Mouse (Mus musculus) liver, postnatal 0 days (tissue): ENCODE data around the gene Ccdc138. TPM values are rescaled to one million over a fixed set of nuclear protein-coding genes. Genes with fewer than 3 reads are reported as not detected.

Experiments used
- ATAC-seq: fragments of 200-750 bp; cut with Nextera tagmentation; 2 replicates; pipeline ENCODE4 v1.8.0; 2017; ENCODE audit warnings: mild to moderate bottlenecking, moderate library complexity
- DNase-seq: peaks from one replicate; pipeline ENCODE4 v3.0.0-alpha.2; 2016
- H3K27ac ChIP-seq: fragments of 300-500 bp; sonication (generic); 2 replicates; pipeline ENCODE4 v1.5.1; 2014; ENCODE audit warnings: antibody characterized with exemption, moderate library complexity, mild to moderate bottlenecking, low read depth
- H3K27me3 ChIP-seq: fragments of 300-500 bp; sonication (generic); 2 replicates; pipeline ENCODE4 v1.6.1; 2014; ENCODE audit warnings: low read length, control low read depth, mixed read lengths; ENCODE audit not compliant: insufficient read depth
- H3K36me3 ChIP-seq: fragments of 300-500 bp; sonication (generic); replicated peaks from 2 replicates; pipeline ENCODE4 v1.6.1; 2014; ENCODE audit warnings: mild to moderate bottlenecking, control low read depth, low read length, moderate library complexity, mixed read lengths; ENCODE audit not compliant: insufficient read depth
- H3K4me1 ChIP-seq: fragments of 300-500 bp; sonication (generic); 2 replicates; pipeline ENCODE4 v1.6.1; 2014; ENCODE audit warnings: antibody characterized with exemption, mild to moderate bottlenecking, control low read depth; ENCODE audit not compliant: insufficient read depth
- H3K4me2 ChIP-seq: fragments of 300-500 bp; sonication (generic); 2 replicates; pipeline ENCODE4 v1.6.1; 2014; ENCODE audit warnings: low read depth, mild to moderate bottlenecking, low read length, moderate library complexity, mixed read lengths
- H3K4me3 ChIP-seq: fragments of 300-500 bp; sonication (generic); 2 replicates; pipeline ENCODE4 v1.5.1; 2014; ENCODE audit warnings: low read depth, low read length
- H3K9ac ChIP-seq: fragments of 300-500 bp; sonication (generic); replicated peaks from 2 replicates; pipeline ENCODE4 v1.6.1; 2014; ENCODE audit warnings: mild to moderate bottlenecking, moderate library complexity
- H3K9me3 ChIP-seq: fragments of 300-500 bp; sonication (generic); 2 replicates; pipeline ENCODE4 v1.6.1; 2016; ENCODE audit warnings: mild to moderate bottlenecking, control low read depth, low read length, mixed read lengths
- CTCF ChIP-seq: sonication (generic); IDR thresholded peaks from 2 replicates; pipeline ENCODE4 v1.5.1; 2016; ENCODE audit warnings: antibody characterized with exemption, low read depth
- EP300 ChIP-seq: IDR thresholded peaks from 2 replicates; pipeline ENCODE4 v1.6.1; 2016; ENCODE audit warnings: antibody characterized with exemption, low read depth, mild to moderate bottlenecking
- WGBS: fragments of 180-500 bp; shearing (Covaris S2); extraction: QIAGEN DNeasy Blood & Tissue Kit; methylation state at CpG from one replicate; pipeline ENCODE4 v1.1.7; 2014; ENCODE audit not compliant: insufficient replicate concordance; 5-methylcytosine and 5-hydroxymethylcytosine counted together
- polyA plus RNA-seq: library from polyadenylated mRNA; unstranded; fragments of >200 nt; fragmentation: Nextera tagmentation; extraction: Ambion mirVana; gene quantifications from 2 replicates; pipeline ENCODE4 v1.2.1, GENCODE M21; 2015

Ccdc138 gene
- polyA plus RNA-seq: 1.7 TPM in 2 replicates

GRCm38 (mm10) chr10:58497320-58498284, at the start of gene Ccdc138:
Ccdc138 (plus strand) TSS chr10:58497948.
- H3K36me3 ChIP-seq: peaks cover 21% of the 10 kb centered on the region
- ATAC-seq: peak; percentile 99
- peak within 1 kb of the TSS; percentile 46 for H3K9ac ChIP-seq
- WGBS: 3% methylated on average over 50 of the region's 50 CpGs
- H3K27ac ChIP-seq: peak within 1 kb of the TSS; percentile 79
- no peaks in the 10 kb centered on the region for H3K9me3 ChIP-seq
- peak; percentile 95 for DNase-seq
- H3K4me3 ChIP-seq: peak within 1 kb of the TSS; percentile 66
- H3K4me1 ChIP-seq: peaks cover 12% of the 10 kb centered on the region; the same call in 1 of the 2 replicates
- no peaks in the 10 kb centered on the region for H3K27me3 ChIP-seq
- peak within 1 kb of the TSS; percentile 75 for H3K4me2 ChIP-seq
- TF ChIP-seq CTCF (peak; percentile 64), EP300 (no peak)

GRCm38 (mm10) chr10:58451575-58451974, 46.2 kb upstream of the Ccdc138 start:
- Histone ChIP-seq H3K4me1 (peaks cover 7% of the 10 kb centered on the region), H3K4me2 (no peak overlapping the region), H3K27ac (peak overlapping the region; percentile 19), H3K36me3 (peaks cover 39% of the 10 kb centered on the region), H3K27me3 (no peaks in the 10 kb centered on the region), H3K9ac (no peak overlapping the region), H3K9me3 (no peaks in the 10 kb centered on the region), H3K4me3 (no peak overlapping the region)
- ATAC-seq: no peak
- no peak for DNase-seq
- no peak for TF ChIP-seq CTCF
- TF ChIP-seq EP300: no peak

- TF ChIP-seq EP300 (peak; percentile 93), CTCF (no peak)
- peaks cover 7% of the 10 kb centered on the region for H3K4me1 ChIP-seq
- 0 out of 2 replicates have a peak overlapping the region, but pooled peaks have one; percentile 11 for H3K4me3 ChIP-seq
- peak overlapping the region; percentile 55 for H3K27ac ChIP-seq
- H3K36me3 ChIP-seq: peaks cover 41% of the 10 kb centered on the region
- no peaks in the 10 kb centered on the region for H3K27me3 ChIP-seq
- DNase-seq: no peak
- 38% methylated on average over 1 of the region's 1 CpGs for WGBS
- peak overlapping the region; percentile 53 for H3K4me2 ChIP-seq
- H3K9me3 ChIP-seq: no peaks in the 10 kb centered on the region
- peak; percentile 75 for ATAC-seq
- no peak overlapping the region for H3K9ac ChIP-seq
Measured at GRCm38 (mm10) chr10:58452185-58452584, 45.6 kb upstream of the Ccdc138 start.

GRCm38 (mm10) chr10:58459896-58460295, 37.9 kb upstream of the Ccdc138 start:
- Histone ChIP-seq H3K4me3 (no peak overlapping the region), H3K4me2 (no peak overlapping the region), H3K4me1 (no peaks in the 10 kb centered on the region), H3K27ac (no peak overlapping the region), H3K27me3 (no peaks in the 10 kb centered on the region), H3K9me3 (no peaks in the 10 kb centered on the region), H3K36me3 (peaks cover 82% of the 10 kb centered on the region), H3K9ac (no peak overlapping the region)
- WGBS: 72% methylated on average over 1 of the region's 1 CpGs
- DNase-seq: no peak
- no peak for ATAC-seq
- TF ChIP-seq EP300 (no peak), CTCF (no peak)

- Histone ChIP-seq H3K9ac (no peak overlapping the region), H3K4me1 (no peaks in the 10 kb centered on the region), H3K27ac (no peak overlapping the region), H3K27me3 (no peaks in the 10 kb centered on the region), H3K9me3 (no peaks in the 10 kb centered on the region), H3K36me3 (peaks cover 61% of the 10 kb centered on the region), H3K4me3 (no peak overlapping the region), H3K4me2 (no peak overlapping the region)
- WGBS: 86% methylated on average over 5 of the region's 5 CpGs
- TF ChIP-seq CTCF: no peak
- TF ChIP-seq EP300: no peak
- ATAC-seq (no peak), DNase-seq (no peak)
Measured at GRCm38 (mm10) chr10:58477086-58477755, 20.5 kb upstream of the Ccdc138 start.

- no peak overlapping the region for H3K4me2 ChIP-seq
- TF ChIP-seq CTCF (no peak), EP300 (no peak)
- DNase-seq: no peak
- H3K27ac ChIP-seq: no peak overlapping the region
- no peak overlapping the region for H3K9ac ChIP-seq
- ATAC-seq: no peak
- H3K9me3 ChIP-seq: no peaks in the 10 kb centered on the region
- 92% methylated on average over 2 of the region's 2 CpGs for WGBS
- no peak overlapping the region for H3K4me3 ChIP-seq
- H3K27me3 ChIP-seq: no peaks in the 10 kb centered on the region
- no peaks in the 10 kb centered on the region for H3K4me1 ChIP-seq
- H3K36me3 ChIP-seq: peaks cover 66% of the 10 kb centered on the region
Measured at GRCm38 (mm10) chr10:58478071-58478578, 19.6 kb upstream of the Ccdc138 start.
